Mouse (Mus musculus) embryonic facial prominence, embryonic 15.5 days (tissue): ENCODE measurements at regions not wholly inside any gene's neighbourhood (a gene's known extent, or its start where the extent isn't known, plus 50 kb on each side); places are given as distances from the start of the nearest gene placed in this dataset.

Experiments
- ATAC-seq: fragments of 200-750 bp; cut with Nextera tagmentation; 2 replicates; pipeline ENCODE4 v1.8.0; 2017; ENCODE audit warnings: low read depth, moderate TSS enrichment; ENCODE audit not compliant: insufficient number of reproducible peaks, low FRiP score, low TSS enrichment
- H3K27ac ChIP-seq: fragments of 300-500 bp; sonication (generic); replicated peaks from 2 replicates; pipeline ENCODE4 v1.5.1; 2015; ENCODE audit warnings: mild to moderate bottlenecking, inconsistent platforms
- H3K27me3 ChIP-seq: fragments of 300-500 bp; sonication (generic); 2 replicates; pipeline ENCODE4 v1.6.1; 2015; ENCODE audit warnings: inconsistent platforms
- H3K36me3 ChIP-seq: fragments of 300-500 bp; sonication (generic); 2 replicates; pipeline ENCODE4 v1.6.1; 2015; ENCODE audit warnings: mild to moderate bottlenecking, inconsistent platforms
- H3K4me1 ChIP-seq: fragments of 300-500 bp; sonication (generic); 2 replicates; pipeline ENCODE4 v1.6.1; 2015; ENCODE audit warnings: inconsistent platforms
- H3K4me2 ChIP-seq: fragments of 300-500 bp; sonication (generic); replicated peaks from 2 replicates; pipeline ENCODE4 v1.6.1; 2015; ENCODE audit warnings: mild to moderate bottlenecking, inconsistent platforms
- H3K4me3 ChIP-seq: fragments of 300-500 bp; sonication (generic); replicated peaks from 2 replicates; pipeline ENCODE4 v1.5.1; 2015; ENCODE audit warnings: mild to moderate bottlenecking, inconsistent platforms
- H3K9ac ChIP-seq: fragments of 300-500 bp; sonication (generic); 2 replicates; pipeline ENCODE4 v1.6.1; 2015; ENCODE audit warnings: inconsistent platforms
- H3K9me3 ChIP-seq: fragments of 300-500 bp; sonication (generic); replicated peaks from 2 replicates; pipeline ENCODE4 v1.6.1; 2016; ENCODE audit warnings: inconsistent platforms
- WGBS: fragments of 180-500 bp; shearing (Covaris S2); methylation state at CpG from one replicate; pipeline ENCODE4 v1.1.7; 2015; 5-methylcytosine and 5-hydroxymethylcytosine counted together

DNA sequence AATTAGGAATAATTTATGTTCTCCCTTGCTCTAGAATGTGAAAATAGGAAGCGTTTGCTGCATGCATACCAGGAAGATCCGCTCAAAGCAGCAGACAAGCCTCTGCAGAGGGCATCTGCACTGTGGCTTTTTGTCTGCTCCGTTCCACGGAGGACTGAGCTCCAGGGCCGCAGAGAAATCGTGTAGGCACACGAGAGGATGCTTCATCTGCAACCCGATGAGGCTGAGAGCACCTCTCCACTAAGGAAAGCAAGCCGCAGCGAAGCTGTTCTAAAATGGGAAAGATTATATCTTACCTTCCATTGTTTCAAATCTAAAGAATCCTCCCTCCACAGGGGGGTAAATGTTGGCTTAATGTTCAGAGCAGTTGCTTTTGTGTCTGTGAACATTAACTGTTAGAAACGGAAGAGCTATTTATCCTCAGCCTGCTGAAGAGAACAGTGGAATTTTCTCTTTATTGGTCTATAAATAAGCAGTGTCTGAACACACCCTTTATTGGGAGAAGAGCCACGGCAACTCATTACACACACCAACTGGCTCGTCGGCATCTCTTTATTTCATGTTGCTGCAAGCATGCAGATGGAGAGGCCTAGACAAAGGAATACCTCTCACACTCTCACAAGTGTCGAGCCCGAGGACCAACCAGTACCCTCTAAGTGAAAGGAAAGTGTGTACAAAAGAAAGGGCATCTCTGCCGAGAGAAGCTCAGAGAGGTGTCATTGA lies 414.6 kb upstream of the Hnrnpa3 start:
- 46% methylated on average over 17 of the region's 17 CpGs for WGBS
- Histone ChIP-seq H3K27ac (peak overlapping the region; percentile 65), H3K4me2 (no peak overlapping the region), H3K4me3 (no peak overlapping the region), H3K9ac (no peak overlapping the region), H3K9me3 (no peaks in the 10 kb centered on the region), H3K36me3 (no peaks in the 10 kb centered on the region), H3K27me3 (no peaks in the 10 kb centered on the region), H3K4me1 (peaks cover 16% of the 10 kb centered on the region)
- no peak for ATAC-seq

DNA sequence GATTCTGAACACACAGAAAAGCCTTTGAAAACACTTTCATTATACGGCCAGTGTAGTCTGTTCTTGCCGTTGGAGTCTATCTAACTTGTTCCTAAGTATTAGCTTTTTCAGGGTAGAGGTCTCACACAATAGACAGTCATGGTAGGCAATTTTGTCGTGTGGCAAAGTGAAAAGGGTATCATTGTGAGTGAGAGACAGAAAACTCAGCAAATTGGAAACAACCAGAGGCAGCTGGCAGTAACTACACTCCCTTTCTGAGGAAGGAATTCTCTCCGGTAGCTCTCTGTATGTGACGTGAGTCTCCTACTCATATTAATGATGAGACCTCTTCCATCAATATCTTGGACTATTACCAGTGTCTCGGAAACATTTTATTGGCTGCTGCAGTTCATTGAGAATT lies 413.8 kb upstream of the Hnrnpa3 start:
- H3K4me1 ChIP-seq: peaks cover 16% of the 10 kb centered on the region
- no peak overlapping the region for H3K4me2 ChIP-seq
- no peak overlapping the region for H3K4me3 ChIP-seq
- H3K9me3 ChIP-seq: no peaks in the 10 kb centered on the region
- 75% methylated on average over 6 of the region's 6 CpGs for WGBS
- no peaks in the 10 kb centered on the region for H3K36me3 ChIP-seq
- H3K27me3 ChIP-seq: no peaks in the 10 kb centered on the region
- H3K27ac ChIP-seq: peak overlapping the region; percentile 65; the same call in 1 of the 2 replicates
- H3K9ac ChIP-seq: no peak overlapping the region
- ATAC-seq: no peak

- H3K4me3 ChIP-seq: no peak overlapping the region
- no peak for ATAC-seq
- H3K9ac ChIP-seq: no peak overlapping the region
- no peaks in the 10 kb centered on the region for H3K9me3 ChIP-seq
- peaks cover 16% of the 10 kb centered on the region for H3K4me1 ChIP-seq
- 76% methylated on average over 5 of the region's 5 CpGs for WGBS
- H3K27me3 ChIP-seq: no peaks in the 10 kb centered on the region
- no peak overlapping the region for H3K27ac ChIP-seq
- no peaks in the 10 kb centered on the region for H3K36me3 ChIP-seq
- no peak overlapping the region for H3K4me2 ChIP-seq
Observed at GRCm38 (mm10) chr2:75245662-75246061, 413.4 kb upstream of the Hnrnpa3 start.

DNA sequence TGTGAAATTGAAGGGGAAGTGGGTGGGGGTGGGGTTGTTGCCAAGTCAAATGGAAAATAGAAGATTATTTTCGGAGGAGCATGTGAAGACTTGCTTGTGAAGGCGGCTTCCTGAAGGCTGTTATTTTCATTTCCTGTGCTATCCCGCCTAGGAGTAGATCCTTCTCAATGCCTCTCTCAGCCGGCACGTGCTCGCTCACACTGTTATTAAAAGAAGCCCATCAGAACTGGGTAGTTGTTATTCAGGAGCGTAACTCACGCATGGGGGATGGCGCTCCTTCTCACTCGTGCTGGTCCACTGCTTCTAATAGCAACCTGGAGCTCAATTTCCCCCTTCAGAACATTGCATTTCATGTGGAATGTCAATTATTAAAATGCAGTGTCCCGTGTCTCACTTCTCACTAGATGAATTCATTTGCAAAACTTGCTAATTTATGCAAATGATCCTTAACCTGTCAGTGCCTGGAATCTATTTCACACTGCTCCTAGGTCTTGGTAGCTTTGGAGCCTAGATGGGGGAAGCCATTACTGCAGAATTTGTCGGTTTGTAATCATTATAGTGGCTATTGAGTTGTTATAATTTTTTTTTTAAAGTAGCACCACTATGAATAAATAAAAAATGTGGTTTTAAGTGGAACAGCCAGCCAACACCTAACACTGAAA lies 412.8 kb upstream of the Hnrnpa3 start:
- peaks cover 16% of the 10 kb centered on the region for H3K4me1 ChIP-seq
- H3K36me3 ChIP-seq: no peaks in the 10 kb centered on the region
- peak overlapping the region; percentile 15; the same call in 1 of the 2 replicates for H3K4me2 ChIP-seq
- no peak for ATAC-seq
- no peaks in the 10 kb centered on the region for H3K9me3 ChIP-seq
- H3K27ac ChIP-seq: no peak overlapping the region
- H3K27me3 ChIP-seq: no peaks in the 10 kb centered on the region
- no peak overlapping the region for H3K9ac ChIP-seq
- no peak overlapping the region for H3K4me3 ChIP-seq
- WGBS: 36% methylated on average over 12 of the region's 12 CpGs

DNA sequence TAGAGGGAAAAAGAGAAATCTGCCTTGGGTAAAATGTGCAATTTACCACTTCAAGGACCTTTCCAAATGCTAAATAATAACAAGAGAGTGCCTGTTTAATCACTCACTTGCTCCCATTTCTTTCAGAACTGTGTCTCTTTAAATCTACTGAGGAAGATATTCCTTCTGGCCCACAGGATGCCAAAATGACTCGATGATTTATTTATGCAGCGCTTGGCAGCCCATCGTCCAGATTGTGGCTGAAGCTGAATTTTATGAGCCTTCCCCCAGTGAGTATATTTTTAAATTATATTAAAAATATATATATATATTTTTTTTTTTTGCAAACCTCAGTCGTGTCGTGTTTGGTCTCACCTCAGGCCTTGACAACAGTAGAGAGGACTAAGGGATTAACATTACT lies 410.8 kb upstream of the Hnrnpa3 start:
- no peak for ATAC-seq
- WGBS: 42% methylated on average over 5 of the region's 5 CpGs
- no peak overlapping the region for H3K27ac ChIP-seq
- H3K9ac ChIP-seq: no peak overlapping the region
- H3K4me2 ChIP-seq: no peak overlapping the region
- no peaks in the 10 kb centered on the region for H3K27me3 ChIP-seq
- H3K4me3 ChIP-seq: no peak overlapping the region
- peaks cover 16% of the 10 kb centered on the region for H3K4me1 ChIP-seq
- H3K9me3 ChIP-seq: no peaks in the 10 kb centered on the region
- H3K36me3 ChIP-seq: no peaks in the 10 kb centered on the region

GRCm38 (mm10) chr2:75250507-75250906 lies 408.6 kb upstream of the Hnrnpa3 start:
- H3K9me3 ChIP-seq: no peaks in the 10 kb centered on the region
- H3K4me1 ChIP-seq: peaks cover 5% of the 10 kb centered on the region; the same call in 1 of the 2 replicates
- no peak overlapping the region for H3K9ac ChIP-seq
- no peak overlapping the region for H3K27ac ChIP-seq
- 73% methylated on average over 1 of the region's 1 CpGs for WGBS
- ATAC-seq: no peak
- H3K4me2 ChIP-seq: no peak overlapping the region
- H3K27me3 ChIP-seq: no peaks in the 10 kb centered on the region
- H3K4me3 ChIP-seq: no peak overlapping the region
- H3K36me3 ChIP-seq: no peaks in the 10 kb centered on the region

DNA sequence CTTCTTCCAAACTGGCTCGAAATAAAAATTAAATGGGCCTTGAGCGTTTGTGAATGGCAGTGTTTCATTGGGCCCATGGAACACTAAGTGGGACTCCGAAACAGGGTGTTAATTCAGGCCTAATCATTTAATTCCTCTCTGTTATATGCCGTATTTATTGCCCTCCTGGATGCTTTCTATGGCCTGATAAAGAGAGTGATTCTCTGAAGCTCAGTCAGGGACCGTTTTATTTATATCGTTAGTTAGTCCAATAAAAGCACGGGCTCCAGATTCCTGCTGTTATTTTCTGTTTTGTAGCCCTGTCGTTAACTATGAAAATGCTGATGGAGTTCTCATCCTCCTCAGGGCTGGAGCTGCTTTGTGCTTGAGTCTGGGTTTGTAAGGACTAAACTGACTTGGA lies 406.2 kb upstream of the Hnrnpa3 start:
- 80% methylated on average over 8 of the region's 8 CpGs for WGBS
- Histone ChIP-seq H3K27ac (no peak overlapping the region), H3K36me3 (no peaks in the 10 kb centered on the region), H3K4me1 (no peaks in the 10 kb centered on the region), H3K9me3 (no peaks in the 10 kb centered on the region), H3K27me3 (no peaks in the 10 kb centered on the region), H3K4me3 (no peak overlapping the region), H3K4me2 (no peak overlapping the region), H3K9ac (no peak overlapping the region)
- ATAC-seq: no peak

DNA sequence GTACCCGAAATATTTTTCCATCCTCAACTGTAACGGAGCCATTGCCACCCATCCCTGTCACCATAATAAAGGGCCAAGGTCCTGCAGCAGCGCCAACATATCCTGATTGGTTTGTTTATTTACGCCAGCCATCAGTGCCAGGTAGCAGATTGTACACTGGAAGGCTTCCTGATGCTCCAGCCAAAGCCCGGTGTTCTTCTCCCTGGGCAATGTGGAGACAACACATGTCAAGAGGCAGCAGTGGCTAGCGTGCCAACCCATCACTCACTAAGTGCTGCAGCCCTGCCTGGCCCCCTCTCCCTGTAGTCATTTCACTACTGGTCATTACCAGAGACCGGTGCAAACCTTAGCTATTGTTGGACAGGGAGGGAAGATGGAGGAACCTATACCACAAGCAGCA lies 393.8 kb upstream of the Hnrnpa3 start:
- no peak overlapping the region for H3K4me2 ChIP-seq
- H3K9ac ChIP-seq: no peak overlapping the region
- no peak overlapping the region for H3K4me3 ChIP-seq
- no peaks in the 10 kb centered on the region for H3K27me3 ChIP-seq
- no peak overlapping the region for H3K27ac ChIP-seq
- ATAC-seq: no peak
- 73% methylated on average over 7 of the region's 7 CpGs for WGBS
- H3K9me3 ChIP-seq: no peaks in the 10 kb centered on the region
- no peaks in the 10 kb centered on the region for H3K4me1 ChIP-seq
- no peaks in the 10 kb centered on the region for H3K36me3 ChIP-seq

DNA sequence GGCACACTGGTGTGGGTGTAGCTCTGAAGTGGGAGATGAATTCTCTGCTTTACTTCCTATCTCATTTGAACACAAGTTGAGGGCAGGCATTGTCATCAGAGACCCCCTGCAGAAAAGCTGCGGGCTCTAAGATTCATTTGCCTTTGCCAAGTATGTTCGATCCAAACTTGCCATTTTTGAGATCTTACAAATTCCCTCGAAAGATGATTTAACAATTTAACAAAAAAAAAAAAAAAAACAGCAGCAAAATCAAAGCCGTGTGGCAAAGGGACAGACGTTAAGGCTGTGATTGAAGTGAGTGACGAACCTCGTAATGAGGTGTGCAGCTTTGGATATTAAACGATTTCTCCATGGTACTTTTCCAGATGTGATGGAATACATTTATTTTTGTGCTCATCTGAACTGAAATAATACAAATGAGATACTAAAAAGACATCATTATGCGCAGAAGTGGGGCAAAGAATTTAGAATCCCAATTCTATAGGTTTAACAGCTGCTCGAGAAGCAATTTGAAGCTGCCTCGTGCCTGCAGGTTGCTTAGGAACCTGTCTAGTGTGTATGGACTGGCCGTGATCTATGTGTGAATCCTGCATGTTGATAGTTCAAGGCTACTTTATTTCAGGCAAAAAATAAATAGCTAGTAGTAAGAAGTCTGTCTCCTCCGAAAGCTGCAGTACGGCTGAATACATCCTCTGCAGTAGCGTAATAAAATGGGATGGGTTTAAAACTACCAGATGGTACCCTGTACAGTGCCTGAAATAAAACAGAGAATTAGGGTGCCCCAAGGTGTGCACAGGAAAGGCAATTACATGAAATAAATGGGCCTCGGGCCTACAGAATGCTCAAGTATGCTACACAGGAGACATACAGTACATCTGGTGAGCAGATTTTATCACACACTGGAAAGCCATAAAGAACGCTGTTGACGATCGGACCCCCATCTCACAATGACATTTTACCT lies 393.0 kb upstream of the Hnrnpa3 start:
- Histone ChIP-seq H3K9ac (no peak overlapping the region), H3K36me3 (no peaks in the 10 kb centered on the region), H3K27ac (no peak overlapping the region), H3K27me3 (no peaks in the 10 kb centered on the region), H3K9me3 (no peaks in the 10 kb centered on the region), H3K4me3 (no peak overlapping the region), H3K4me2 (no peak overlapping the region), H3K4me1 (no peaks in the 10 kb centered on the region)
- 68% methylated on average over 19 of the region's 19 CpGs for WGBS
- ATAC-seq: no peak

DNA sequence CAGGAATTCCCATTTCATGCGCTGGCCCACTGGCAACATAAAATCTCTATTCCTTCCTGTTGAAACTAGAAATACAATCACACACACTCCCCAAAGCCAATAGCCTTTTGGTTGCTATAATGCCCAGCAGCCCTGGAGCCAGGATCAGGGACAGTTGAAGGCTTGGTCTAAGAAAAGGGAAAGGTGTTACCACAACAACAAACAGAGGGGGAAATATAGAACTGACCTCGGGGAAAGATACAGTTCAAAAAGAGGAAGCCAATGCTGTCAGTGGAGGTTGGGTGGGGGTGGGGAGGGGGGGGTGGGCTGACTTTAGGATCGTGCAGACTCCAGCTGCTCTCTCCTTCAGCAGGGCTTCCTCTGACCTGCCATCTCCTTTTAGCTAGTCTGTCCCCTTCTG lies 391.1 kb upstream of the Hnrnpa3 start:
- Histone ChIP-seq H3K4me3 (no peak overlapping the region), H3K4me2 (no peak overlapping the region), H3K9ac (no peak overlapping the region), H3K4me1 (no peaks in the 10 kb centered on the region), H3K36me3 (no peaks in the 10 kb centered on the region), H3K9me3 (no peaks in the 10 kb centered on the region), H3K27ac (no peak overlapping the region), H3K27me3 (no peaks in the 10 kb centered on the region)
- ATAC-seq: no peak
- WGBS: 64% methylated on average over 3 of the region's 3 CpGs

DNA sequence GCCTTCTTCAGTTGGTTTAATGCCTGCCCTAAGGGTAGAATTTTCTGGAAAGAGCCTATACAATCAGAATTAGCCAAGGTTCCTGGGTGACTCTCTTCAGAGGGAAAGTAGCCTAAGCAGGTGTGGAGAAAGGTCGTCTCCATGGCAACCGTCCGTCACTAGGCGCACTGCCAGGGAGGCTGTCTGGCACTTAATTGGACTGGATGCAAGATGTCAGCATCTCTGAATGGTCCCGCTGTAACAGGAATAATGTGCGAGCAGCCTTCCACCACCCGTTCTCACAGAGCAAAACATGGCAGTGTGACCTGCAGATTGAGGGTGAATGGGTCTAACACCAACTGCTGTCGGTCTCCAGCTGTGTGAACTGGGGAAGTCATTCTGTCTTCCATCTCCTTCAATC lies 389.6 kb upstream of the Hnrnpa3 start:
- no peaks in the 10 kb centered on the region for H3K27me3 ChIP-seq
- WGBS: 55% methylated on average over 8 of the region's 8 CpGs
- H3K4me2 ChIP-seq: no peak overlapping the region
- no peak overlapping the region for H3K4me3 ChIP-seq
- H3K36me3 ChIP-seq: no peaks in the 10 kb centered on the region
- no peaks in the 10 kb centered on the region for H3K9me3 ChIP-seq
- no peaks in the 10 kb centered on the region for H3K4me1 ChIP-seq
- H3K9ac ChIP-seq: no peak overlapping the region
- no peak overlapping the region for H3K27ac ChIP-seq
- no peak for ATAC-seq
